Mouse (Mus musculus) lung, postnatal 25 days (tissue): ENCODE results near the gene Kdm6b.

Source experiments
- DNase-seq: peaks from one replicate; pipeline ENCODE4 v3.0.0; 2022; ENCODE audit warnings: low spot score

Gene Kdm6b

GRCm38 (mm10) chr11:69419443-69419812 lies 6.0 kb upstream of the Kdm6b start:
- no peak for DNase-seq

DNA sequence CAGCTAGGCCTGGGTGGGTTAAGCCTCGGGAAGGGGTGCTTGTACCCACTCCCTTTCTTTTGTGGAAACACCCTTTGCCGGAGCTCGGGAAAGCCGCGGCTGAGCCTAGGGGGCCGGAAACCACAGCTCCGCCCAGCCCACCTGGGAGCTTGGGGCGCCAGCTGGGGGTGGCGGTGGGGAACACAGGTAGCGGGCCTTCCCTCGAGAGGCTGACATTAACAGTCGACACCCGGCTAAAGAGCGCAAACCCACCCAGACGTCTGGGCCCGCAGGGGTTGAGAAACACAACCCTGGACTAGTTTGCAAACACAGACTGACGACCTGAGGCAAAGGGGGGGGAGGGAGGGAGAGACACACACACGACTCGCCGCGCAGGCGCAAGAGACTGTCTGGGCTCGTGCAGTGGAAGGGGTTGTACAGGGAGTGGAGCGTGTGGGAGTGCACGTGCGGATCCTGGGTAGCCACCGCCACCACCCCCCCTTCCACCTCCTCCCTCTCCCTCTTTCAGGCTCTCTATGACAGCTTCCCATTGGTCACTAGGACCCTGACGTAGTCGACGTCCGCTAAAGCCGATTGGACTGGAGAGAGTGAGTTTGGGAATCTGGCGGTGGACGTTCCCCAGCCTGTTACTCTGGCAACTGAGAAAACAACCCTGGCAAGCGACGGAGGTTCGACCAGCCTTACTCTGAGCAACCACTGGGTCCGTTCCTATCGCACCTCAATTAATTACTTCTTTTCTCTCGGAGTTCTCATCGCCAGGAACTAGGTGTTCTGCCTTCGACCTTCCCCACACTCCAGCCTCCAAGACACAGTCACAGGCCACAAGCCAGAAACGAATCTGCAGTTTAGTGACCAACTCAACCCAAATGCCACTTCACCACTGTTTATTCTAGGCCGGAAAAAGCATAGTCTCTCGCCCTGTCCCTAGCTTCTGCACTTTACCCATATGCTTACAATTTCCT lies 5.3 kb upstream of the Kdm6b start:
- DNase-seq: peak; percentile 97

GRCm38 (mm10) chr11:69417449-69418384 lies 4.2 kb upstream of the Kdm6b start:
- peak; percentile 96 for DNase-seq

GRCm38 (mm10) chr11:69416921-69417448 lies 3.5 kb upstream of the Kdm6b start:
- DNase-seq: no peak

GRCm38 (mm10) chr11:69416509-69416908 lies 3.0 kb upstream of the Kdm6b start:
- no peak for DNase-seq

- no peak for DNase-seq
Measured at GRCm38 (mm10) chr11:69415668-69416451, 2.4 kb upstream of the Kdm6b start.

DNA sequence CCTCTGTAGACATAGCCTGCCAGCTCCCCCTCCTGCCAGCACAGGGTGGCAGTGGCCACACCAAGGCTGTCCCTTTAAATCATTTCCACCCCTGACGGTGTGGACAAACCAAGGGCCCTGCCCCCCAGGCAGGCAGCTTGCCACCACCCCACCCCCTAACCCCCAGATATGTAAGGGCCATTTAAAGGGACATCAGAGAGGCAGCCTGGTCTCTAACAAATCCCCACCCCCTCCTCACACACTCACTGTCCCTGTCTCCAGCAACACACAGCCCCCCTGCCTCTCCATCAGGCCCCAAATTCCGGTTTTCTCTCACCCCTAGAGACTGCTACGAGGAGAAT lies 1.8 kb upstream of the Kdm6b start:
- no peak for DNase-seq

GRCm38 (mm10) chr11:69414421-69415326 lies 1.2 kb upstream of the Kdm6b start:
- no peak for DNase-seq

- no peak for DNase-seq
Measured at GRCm38 (mm10) chr11:69412548-69412947, 927 bp downstream of the Kdm6b start.

DNA sequence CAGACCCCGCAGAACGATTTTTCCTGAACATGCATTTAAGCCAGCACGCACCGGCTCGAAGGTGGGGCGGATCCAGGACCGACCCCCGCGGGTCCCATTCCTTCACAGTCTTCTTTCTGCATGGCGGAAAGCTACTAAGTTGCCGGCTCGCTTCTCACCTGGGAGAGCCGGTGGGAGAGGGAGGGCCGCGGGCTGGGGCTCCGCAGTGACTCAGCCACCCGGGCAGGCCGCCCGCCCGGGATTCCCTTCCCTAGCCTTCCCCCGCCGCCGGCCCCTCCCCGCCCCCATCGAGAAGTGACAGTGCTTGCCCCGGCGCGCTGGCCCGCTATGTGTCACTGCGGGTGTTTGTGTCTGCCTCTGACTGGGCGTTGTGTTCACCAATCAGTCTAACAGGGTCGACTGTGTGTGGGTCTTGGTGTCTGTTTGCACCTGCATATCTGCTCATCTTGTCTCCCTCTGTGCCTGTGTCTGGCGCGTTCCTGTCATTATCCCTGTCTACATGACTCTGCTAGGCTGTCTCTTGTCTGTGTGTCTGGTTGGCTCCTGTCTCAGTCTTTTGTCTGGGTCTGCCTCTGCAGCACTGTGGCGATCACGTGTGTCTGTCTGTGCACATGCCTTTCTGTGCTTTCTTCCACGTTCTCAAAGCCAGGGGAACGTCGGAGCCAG lies 1.8 kb downstream of the Kdm6b start:
- DNase-seq: no peak

GRCm38 (mm10) chr11:69411073-69411535 lies 2.4 kb downstream of the Kdm6b start:
- DNase-seq: peak; percentile 93

DNA sequence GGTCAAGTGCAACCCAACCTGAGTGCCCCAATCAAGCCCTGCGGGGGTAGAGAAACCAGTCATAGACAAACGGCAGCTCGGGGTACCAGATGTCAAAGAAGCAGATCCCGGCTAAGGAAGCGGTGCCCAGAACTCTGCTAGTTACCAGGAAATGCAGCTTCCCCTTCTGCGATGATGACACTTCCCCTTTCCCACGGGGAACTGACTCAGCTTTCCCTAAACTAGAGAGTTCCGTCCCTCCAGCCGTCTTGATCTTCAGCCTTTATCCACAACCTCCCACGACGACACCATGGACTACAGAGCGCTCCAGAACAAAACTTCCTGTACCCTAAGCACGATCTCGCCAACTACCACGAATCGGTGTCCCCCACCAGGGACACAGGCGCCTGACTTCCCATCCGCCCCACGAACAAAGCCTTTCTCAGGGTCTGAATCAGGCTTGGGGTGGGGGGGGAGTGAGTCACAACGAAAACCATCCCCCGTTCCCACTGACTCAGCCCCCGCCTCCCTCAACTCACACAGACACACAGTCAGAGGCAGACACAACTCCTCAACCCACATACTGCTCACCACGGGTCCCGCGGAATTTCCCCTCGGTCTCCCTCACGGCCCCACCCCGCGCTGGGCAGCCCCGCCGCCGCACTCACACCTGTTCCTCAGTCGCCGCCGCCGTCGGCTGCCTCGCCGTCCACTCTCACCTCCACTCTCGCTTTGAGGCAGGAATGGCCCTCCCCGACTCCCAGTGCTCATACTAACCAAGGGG lies 3.0 kb downstream of the Kdm6b start:
- DNase-seq: peak; percentile 86

DNA sequence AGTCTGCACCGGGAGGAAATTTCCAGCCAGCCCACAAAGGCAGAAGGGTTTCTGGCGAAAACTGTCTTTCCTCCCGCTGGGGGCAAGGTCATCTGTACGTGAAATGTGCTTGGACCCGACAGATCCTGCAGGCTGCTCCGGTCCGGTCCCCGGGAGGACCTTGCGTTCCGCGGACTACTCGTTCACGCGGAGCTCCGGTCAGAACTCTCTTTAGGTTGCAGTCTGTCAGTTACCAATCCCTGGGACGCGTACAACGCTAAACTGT lies 3.5 kb downstream of the Kdm6b start:
- no peak for DNase-seq

DNA sequence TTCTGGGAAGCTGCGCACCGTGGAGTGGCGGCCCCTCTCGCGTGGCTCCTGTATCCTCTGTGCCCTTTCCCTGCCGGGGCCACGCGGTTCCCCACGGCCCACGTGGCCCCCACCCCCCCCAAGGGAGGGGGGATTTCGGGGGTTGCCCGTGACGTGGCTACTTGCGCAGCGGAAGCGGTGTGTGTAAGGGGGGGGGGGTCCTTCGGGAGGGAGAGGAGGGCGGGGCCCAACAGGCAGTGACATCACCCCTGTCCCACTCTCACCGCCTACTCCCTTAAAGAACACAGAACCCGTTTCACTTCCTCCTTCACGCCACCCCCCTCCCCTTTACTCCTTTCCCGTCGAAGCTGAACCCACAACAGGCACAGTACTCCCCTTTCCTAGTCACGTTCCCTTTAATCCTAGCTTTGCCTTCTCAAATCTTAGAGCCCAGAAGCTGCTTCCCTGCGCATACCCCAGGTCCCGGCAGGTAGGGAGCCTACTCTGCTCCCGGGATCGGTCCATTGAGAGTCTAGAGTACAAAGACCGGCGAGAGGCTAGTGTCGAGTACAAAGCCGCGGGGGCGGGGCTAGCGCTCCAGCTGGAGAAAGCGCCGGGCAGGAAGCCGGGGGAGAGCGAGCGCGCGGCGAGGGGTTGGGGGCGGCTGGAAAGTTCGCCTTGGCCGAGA lies 4.0 kb downstream of the Kdm6b start:
- peak; percentile 85 for DNase-seq

- DNase-seq: peak; percentile 94
Measured at GRCm38 (mm10) chr11:69408541-69409377, 4.7 kb downstream of the Kdm6b start.

DNA sequence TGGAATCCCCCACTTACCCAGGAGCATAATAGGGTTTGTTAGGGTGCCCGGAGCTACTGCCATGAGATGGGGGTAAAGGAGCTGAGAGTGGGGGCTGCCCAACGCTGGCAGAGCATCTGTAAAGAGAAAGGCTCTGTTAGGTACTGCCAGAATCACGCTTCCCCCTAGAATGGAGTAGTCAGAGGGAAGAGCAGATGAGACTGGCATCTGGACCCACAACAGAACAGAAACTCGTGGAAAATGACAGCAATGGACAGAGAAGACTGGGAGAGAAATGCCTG lies 5.8 kb downstream of the Kdm6b start:
- no peak for DNase-seq

DNA sequence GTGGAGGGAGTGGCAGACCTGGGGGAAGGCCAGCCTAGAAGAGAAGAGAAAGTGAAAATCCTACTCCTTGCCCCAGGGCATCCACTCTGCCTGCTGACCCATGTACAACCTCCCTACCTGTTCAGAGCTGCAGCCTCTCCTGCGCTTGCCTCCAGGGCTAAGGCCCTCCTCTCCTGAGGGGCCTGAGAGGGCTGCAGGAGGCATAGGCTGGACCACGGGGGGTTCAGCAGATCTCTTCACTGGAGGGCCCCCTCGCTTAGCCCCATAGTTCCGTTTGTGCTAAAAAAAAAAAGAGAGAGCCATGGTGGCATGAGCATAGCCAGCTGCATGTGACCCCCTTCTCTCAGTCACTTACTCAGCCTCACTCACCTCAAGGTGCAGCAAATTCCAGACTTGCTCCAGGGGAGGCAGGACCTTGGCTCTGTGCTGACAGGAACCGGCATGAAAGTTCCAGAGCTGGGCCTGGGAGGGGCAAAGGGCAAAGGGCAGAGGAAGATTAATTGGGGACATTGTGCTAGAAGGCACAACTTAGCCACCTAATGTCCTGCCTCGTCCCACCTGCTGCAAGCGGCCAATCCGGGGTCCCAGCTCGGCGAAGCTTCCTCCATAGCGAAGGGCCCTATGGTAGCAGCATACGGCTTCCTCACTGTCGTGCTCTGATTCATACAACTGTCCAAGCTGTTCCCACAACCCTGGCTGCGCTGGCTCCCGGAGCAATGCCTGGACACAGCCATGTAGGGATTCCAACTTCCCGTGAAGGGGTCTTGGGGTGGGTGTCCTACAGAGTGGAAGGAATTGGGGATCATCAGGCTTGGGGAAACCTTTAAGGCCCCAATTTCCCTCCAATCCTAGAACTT lies 6.4 kb downstream of the Kdm6b start:
- no peak for DNase-seq
